Mouse (Mus musculus) ES-E14 (cell line): ENCODE measurements at regions not wholly inside any gene's neighbourhood (a gene's known extent, or its start where the extent isn't known, plus 50 kb on each side); places are given as distances from the start of the nearest gene placed in this dataset.

ENCODE experiments used
- DNase-seq: peaks from one replicate; pipeline ENCODE4 v3.0.0-alpha.2; 2013; ENCODE audit warnings: low read depth, low spot score
- H3K27ac ChIP-seq: 2 replicates; pipeline ENCODE4 v1.5.1; 2012; ENCODE audit warnings: low read depth, mild to moderate bottlenecking, low read length, moderate library complexity, mixed read lengths; ENCODE audit not compliant: poor library complexity, insufficient read depth, severe bottlenecking
- H3K36me3 ChIP-seq: 2 replicates; pipeline ENCODE4 v1.6.1; 2012; ENCODE audit warnings: mild to moderate bottlenecking, low read length, moderate library complexity, mixed read lengths; ENCODE audit not compliant: control insufficient read depth, poor library complexity, insufficient read depth, severe bottlenecking
- H3K4me1 ChIP-seq, 2 experiments: fragments of 150-350 bp in 1 of 2; sonication (generic) in 1 of 2; 2 replicates each; pipeline ENCODE4 v1.6.1; 2012; ENCODE audit warnings: low read length in 2 of 2, mild to moderate bottlenecking in 1 of 2, mixed read lengths in 1 of 2; ENCODE audit not compliant: control insufficient read depth in 2 of 2, insufficient read depth in 2 of 2, poor library complexity in 1 of 2
- H3K4me3 ChIP-seq, 2 experiments: fragments of 150-350 bp in 1 of 2; sonication (generic) in 1 of 2; 2 replicates each; pipeline ENCODE4 v1.5.1; 2012; ENCODE audit warnings: low read length in 2 of 2, low read depth in 1 of 2, mild to moderate bottlenecking in 1 of 2, mixed read lengths in 1 of 2; ENCODE audit not compliant: insufficient read depth in 1 of 2, poor library complexity in 1 of 2, severe bottlenecking in 1 of 2
- H3K9ac ChIP-seq: 2 replicates; pipeline ENCODE4 v1.6.1; 2012; ENCODE audit warnings: low read depth, mild to moderate bottlenecking, low read length, mixed read lengths; ENCODE audit not compliant: poor library complexity, insufficient read depth, severe bottlenecking
- H3K9me3 ChIP-seq: fragments of 150-350 bp; sonication (generic); 2 replicates; pipeline ENCODE4 v1.6.1; 2012; ENCODE audit warnings: low read depth, mild to moderate bottlenecking, low read length; ENCODE audit not compliant: control insufficient read depth, insufficient read depth
- CHD2 ChIP-seq: IDR thresholded peaks from 2 replicates; pipeline ENCODE4 v1.6.1; 2014; ENCODE audit warnings: mild to moderate bottlenecking, low read depth, low read length, inconsistent platforms
- HCFC1 ChIP-seq: IDR thresholded peaks from 2 replicates; pipeline ENCODE4 v1.6.1; 2012; ENCODE audit warnings: low read length, inconsistent platforms, borderline replicate concordance; ENCODE audit not compliant: insufficient read depth
- MAFK ChIP-seq: IDR thresholded peaks from 2 replicates; pipeline ENCODE4 v1.6.1; 2014; ENCODE audit warnings: mild to moderate bottlenecking, low read depth, low read length, inconsistent platforms; ENCODE audit not compliant: insufficient read depth
- ZC3H11A ChIP-seq: IDR thresholded peaks from 2 replicates; pipeline ENCODE4 v1.6.1; 2012; ENCODE audit warnings: low read depth, mild to moderate bottlenecking, inconsistent platforms, low read length, borderline replicate concordance
- ZNF384 ChIP-seq: IDR thresholded peaks from 2 replicates; pipeline ENCODE4 v1.6.1; 2012; ENCODE audit warnings: low read depth, low read length, inconsistent platforms
- in situ Hi-C, 2 experiments: fragments of 600-800 bp; cut with MboI; formaldehyde crosslinking; loops; one replicate each; pipeline ENCODE4 v1.15.1; 2025; ENCODE audit warnings: low sequenced_read_pairs in 2 of 2, inconsistent platforms in 1 of 2; ENCODE audit not compliant: unreplicated experiment in 2 of 2

DNA sequence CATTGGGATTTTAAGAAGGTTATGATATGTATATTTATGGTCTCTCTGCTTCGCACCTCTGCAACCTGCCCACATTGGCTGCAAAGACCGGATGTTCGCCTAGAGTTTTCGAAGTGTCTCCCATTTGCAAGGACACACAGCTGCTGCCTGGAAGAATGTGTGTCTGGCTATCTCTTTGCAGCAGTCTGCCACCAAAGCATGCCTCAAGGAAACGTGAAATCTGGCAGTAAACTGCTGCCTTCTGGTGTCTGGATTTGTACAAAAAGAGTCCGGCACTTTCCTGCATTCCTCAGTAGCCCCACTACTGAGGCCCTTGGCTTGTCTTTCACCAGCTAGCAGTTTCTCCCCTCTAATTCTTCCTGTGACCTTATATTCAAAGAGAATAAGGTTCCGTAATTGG is 148.5 kb upstream of the Epha4 start:
- no peak for TF ChIP-seq ZNF384
- no peak for DNase-seq
- in situ Hi-C loops: no loop called here
- no peaks in the 10 kb centered on the region for H3K36me3 ChIP-seq
- no peak overlapping the region for H3K9ac ChIP-seq
- H3K4me1 ChIP-seq: no peaks in the 10 kb centered on the region
- no peak overlapping the region for H3K27ac ChIP-seq
- H3K9me3 ChIP-seq: no peaks in the 10 kb centered on the region
- no peak overlapping the region for H3K4me3 ChIP-seq

GRCm38 (mm10) chr1:77660436-77660835 is 145.5 kb upstream of the Epha4 start:
- TF ChIP-seq MAFK: no peak
- no peak for TF ChIP-seq HCFC1
- TF ChIP-seq ZC3H11A: no peak
- TF ChIP-seq ZNF384: no peak
- Histone ChIP-seq H3K4me3 (no peak overlapping the region), H3K4me1 (no peaks in the 10 kb centered on the region), H3K27ac (no peak overlapping the region), H3K9ac (no peak overlapping the region), H3K9me3 (no peaks in the 10 kb centered on the region), H3K36me3 (no peaks in the 10 kb centered on the region)
- in situ Hi-C loops: no loop called here
- DNase-seq: no peak

GRCm38 (mm10) chr1:77637025-77637424 is 122.1 kb upstream of the Epha4 start:
- H3K4me1 ChIP-seq: no peaks in the 10 kb centered on the region
- in situ Hi-C loops: no loop called here
- TF ChIP-seq CHD2 (no peak), ZNF384 (no peak), ZC3H11A (no peak), HCFC1 (no peak), MAFK (no peak)
- no peak for DNase-seq
- no peak overlapping the region for H3K9ac ChIP-seq
- no peak overlapping the region for H3K4me3 ChIP-seq
- no peak overlapping the region for H3K27ac ChIP-seq
- no peaks in the 10 kb centered on the region for H3K36me3 ChIP-seq
- H3K9me3 ChIP-seq: no peaks in the 10 kb centered on the region

GRCm38 (mm10) chr1:77629496-77630281 is 114.8 kb upstream of the Epha4 start:
- in situ Hi-C loops: no loop called here
- no peak overlapping the region for H3K27ac ChIP-seq
- no peak overlapping the region for H3K9ac ChIP-seq
- DNase-seq: peak; percentile 29
- peaks cover 0 to 8% of the 10 kb centered on the region in 2 experiments; a peak in 2 of 4 replicates for H3K4me1 ChIP-seq
- H3K9me3 ChIP-seq: no peaks in the 10 kb centered on the region
- no peak for TF ChIP-seq MAFK
- TF ChIP-seq ZNF384: no peak
- TF ChIP-seq ZC3H11A: no peak
- TF ChIP-seq CHD2: no peak
- TF ChIP-seq HCFC1: no peak
- no peak overlapping the region for H3K4me3 ChIP-seq
- no peaks in the 10 kb centered on the region for H3K36me3 ChIP-seq

DNA sequence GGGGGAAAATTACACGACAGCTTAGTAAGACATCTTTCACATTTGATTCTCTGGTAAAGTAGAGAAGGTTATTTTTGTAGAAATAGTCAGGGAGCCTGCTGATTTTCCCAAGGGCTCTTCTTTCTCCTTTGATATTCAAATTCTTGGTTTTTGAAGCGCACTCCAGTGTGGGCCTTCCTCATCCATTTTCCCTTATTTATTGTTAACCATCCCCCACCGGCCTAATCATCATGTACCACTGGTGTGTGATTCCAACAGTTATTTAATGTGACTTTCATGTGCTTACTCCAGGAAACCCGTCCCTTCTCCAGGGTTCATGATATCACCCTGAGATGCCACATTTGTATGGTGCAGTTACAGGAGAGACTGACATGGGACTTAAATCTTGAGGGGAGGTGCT is 114.0 kb upstream of the Epha4 start:
- DNase-seq: no peak
- Histone ChIP-seq H3K36me3 (no peaks in the 10 kb centered on the region), H3K4me1 (peaks cover 0 to 8% of the 10 kb centered on the region in 2 experiments; a peak in 2 of 4 replicates), H3K9me3 (no peaks in the 10 kb centered on the region), H3K4me3 (no peak overlapping the region), H3K9ac (no peak overlapping the region), H3K27ac (no peak overlapping the region)
- TF ChIP-seq ZNF384: no peak
- no peak for TF ChIP-seq ZC3H11A
- no peak for TF ChIP-seq HCFC1
- TF ChIP-seq MAFK: no peak
- TF ChIP-seq CHD2: no peak
- in situ Hi-C loops: no loop called here
